Mouse (Mus musculus) midbrain, embryonic 10.5 days (tissue): ENCODE data around the gene Enkd1. TPM values are rescaled to one million over a fixed set of nuclear protein-coding genes. Genes with fewer than 3 reads are reported as not detected.

Source experiments
- DNase-seq: peaks from one replicate; pipeline ENCODE4 v3.0.0-alpha.2; 2017; ENCODE audit warnings: low spot score
- H3K27ac ChIP-seq: fragments of 300-500 bp; sonication (generic); replicated peaks from 2 replicates; pipeline ENCODE4 v1.5.1; 2016; ENCODE audit warnings: mild to moderate bottlenecking
- H3K27me3 ChIP-seq: fragments of 300-500 bp; sonication (generic); 2 replicates; pipeline ENCODE4 v1.6.1; 2016; ENCODE audit warnings: low read depth, mild to moderate bottlenecking; ENCODE audit not compliant: poor library complexity, severe bottlenecking
- H3K36me3 ChIP-seq: fragments of 300-500 bp; sonication (generic); 2 replicates; pipeline ENCODE4 v1.6.1; 2016; ENCODE audit warnings: mild to moderate bottlenecking, moderate library complexity
- H3K4me1 ChIP-seq: fragments of 300-500 bp; sonication (generic); 2 replicates; pipeline ENCODE4 v1.6.1; 2016
- H3K4me3 ChIP-seq: fragments of 300-500 bp; sonication (generic); 2 replicates; pipeline ENCODE4 v1.5.1; 2016; ENCODE audit warnings: mild to moderate bottlenecking, moderate library complexity
- H3K9me3 ChIP-seq: fragments of 300-500 bp; sonication (generic); replicated peaks from 2 replicates; pipeline ENCODE4 v1.6.1; 2016; ENCODE audit warnings: mild to moderate bottlenecking
- WGBS: fragments of 180-500 bp; shearing (Covaris S2); methylation state at CpG from one replicate; pipeline ENCODE4 v1.1.7; 2016; 5-methylcytosine and 5-hydroxymethylcytosine counted together
- polyA plus RNA-seq: library from polyadenylated mRNA; unstranded; fragments of >200 nt; fragmentation: Nextera tagmentation; extraction: Ambion mirVana; gene quantifications from 2 replicates; pipeline ENCODE4 v1.2.1, GENCODE M21; 2016

Enkd1 gene
- polyA plus RNA-seq, 1 experiment from 2014 or later, result 52.7 TPM

- WGBS, result 65% methylated on average over 8 of the region's 8 CpGs
Observed at GRCm38 (mm10) chr8:105687512-105687911, 20.5 kb downstream of the Enkd1 start.

GRCm38 (mm10) chr8:105686551-105686950, 21.5 kb downstream of the Enkd1 start:
- Histone ChIP-seq H3K4me3 (no peak overlapping the region), H3K4me1 (peaks cover 15% of the 10 kb centered on the region), H3K27me3 (no peaks in the 10 kb centered on the region), H3K9me3 (no peaks in the 10 kb centered on the region), H3K27ac (0 out of 2 replicates have a peak overlapping the region, but pooled peaks have one; percentile 1), H3K36me3 (peaks cover 30% of the 10 kb centered on the region)
- no peak for DNase-seq
- WGBS, result 72% methylated on average over 6 of the region's 6 CpGs

More at GRCm38 (mm10) chr8:105687512-105687911, 20.5 kb downstream of the Enkd1 start:
- Histone ChIP-seq H3K27me3 (no peaks in the 10 kb centered on the region), H3K4me3 (no peak overlapping the region), H3K9me3 (peaks cover 3% of the 10 kb centered on the region; the same call in 1 of the 2 replicates), H3K27ac (no peak overlapping the region), H3K36me3 (peaks cover 23% of the 10 kb centered on the region), H3K4me1 (peaks cover 15% of the 10 kb centered on the region)
- no peak for DNase-seq

GRCm38 (mm10) chr8:105685796-105686308, 22.2 kb downstream of the Enkd1 start, which contains the start of gene Carmil2:
Carmil2 (plus strand) TSS chr8:105686274.
- peaks cover 15% of the 10 kb centered on the region for H3K4me1 ChIP-seq
- H3K27me3 ChIP-seq, result no peaks in the 10 kb centered on the region
- peak within 1 kb of the TSS; percentile 23; the same call in 1 of the 2 replicates for H3K4me3 ChIP-seq
- 14% methylated on average over 26 of the region's 26 CpGs for WGBS
- H3K36me3 ChIP-seq, result peaks cover 37% of the 10 kb centered on the region
- peak; percentile 55 for DNase-seq
- H3K9me3 ChIP-seq, result no peaks in the 10 kb centered on the region
- 0 out of 2 replicates have a peak within 1 kb of the TSS, but pooled peaks have one; percentile 1 for H3K27ac ChIP-seq

GRCm38 (mm10) chr8:105685325-105685724, 22.7 kb downstream of the Enkd1 start:
- no peaks in the 10 kb centered on the region for H3K27me3 ChIP-seq
- DNase-seq, result no peak
- 79% methylated on average over 7 of the region's 7 CpGs for WGBS

GRCm38 (mm10) chr8:105677891-105678290, 30.1 kb downstream of the Enkd1 start:
- H3K9me3 ChIP-seq, result no peaks in the 10 kb centered on the region
- no peak for DNase-seq
- no peak overlapping the region for H3K4me3 ChIP-seq
- H3K27me3 ChIP-seq, result no peaks in the 10 kb centered on the region
- 88% methylated on average over 1 of the region's 1 CpGs for WGBS
- peaks cover 98% of the 10 kb centered on the region for H3K36me3 ChIP-seq
- H3K4me1 ChIP-seq, result no peaks in the 10 kb centered on the region
- H3K27ac ChIP-seq, result no peak overlapping the region

More at GRCm38 (mm10) chr8:105685325-105685724, 22.7 kb downstream of the Enkd1 start:
- H3K9me3 ChIP-seq, result no peaks in the 10 kb centered on the region
- H3K4me1 ChIP-seq, result peaks cover 15% of the 10 kb centered on the region
- no peak overlapping the region for H3K4me3 ChIP-seq
- H3K36me3 ChIP-seq, result peaks cover 42% of the 10 kb centered on the region
- H3K27ac ChIP-seq, result no peak overlapping the region

- H3K9me3 ChIP-seq, result no peaks in the 10 kb centered on the region
- no peak overlapping the region for H3K27ac ChIP-seq
- no peaks in the 10 kb centered on the region for H3K4me1 ChIP-seq
- 86% methylated on average over 3 of the region's 3 CpGs for WGBS
- no peak overlapping the region for H3K4me3 ChIP-seq
- peaks cover 52% of the 10 kb centered on the region for H3K36me3 ChIP-seq
- DNase-seq, result no peak
- no peaks in the 10 kb centered on the region for H3K27me3 ChIP-seq
Observed at GRCm38 (mm10) chr8:105661167-105661566, 46.8 kb downstream of the Enkd1 start.

- Histone ChIP-seq H3K9me3 (no peaks in the 10 kb centered on the region), H3K36me3 (peaks cover 51% of the 10 kb centered on the region), H3K4me3 (no peak overlapping the region), H3K27ac (no peak overlapping the region), H3K4me1 (no peaks in the 10 kb centered on the region), H3K27me3 (no peaks in the 10 kb centered on the region)
- no peak for DNase-seq
Observed at GRCm38 (mm10) chr8:105657641-105658040, 50.4 kb downstream of the Enkd1 start.

Other genes with a start within 250 kb of the Enkd1 start
- gene Tppp3, start 236.7 kb downstream of the Enkd1 start, polyA plus RNA-seq, result 94.4 and 100.0 TPM in 2 replicates
- 18.6 and 24.0 TPM in 2 replicates for gene Zdhhc1, start 211.3 kb downstream of the Enkd1 start, polyA plus RNA-seq
- gene Hsd11b2, start 189.5 kb downstream of the Enkd1 start, polyA plus RNA-seq, result 28.8 and 30.2 TPM in 2 replicates
- gene Atp6v0d1, start 142.2 kb downstream of the Enkd1 start, polyA plus RNA-seq, result 85.4 and 101 TPM in 2 replicates
- 15.9 and 20.0 TPM in 2 replicates for gene Ripor1, start 103.0 kb downstream of the Enkd1 start, polyA plus RNA-seq
- 137 TPM in 2 replicates for gene Ctcf, start 71.6 kb downstream of the Enkd1 start, polyA plus RNA-seq
- 0.29 and 0.62 TPM in 2 replicates for gene Agrp, start 70.8 kb downstream of the Enkd1 start, polyA plus RNA-seq
- gene Carmil2, start 21.9 kb downstream of the Enkd1 start, polyA plus RNA-seq, result 2.0 and 3.5 TPM in 2 replicates
- 76.5 and 89.9 TPM in 2 replicates for gene Acd, start 7.1 kb downstream of the Enkd1 start, polyA plus RNA-seq
- 25.9 and 28.2 TPM in 2 replicates for gene Pard6a, start 7.1 kb downstream of the Enkd1 start, polyA plus RNA-seq
- not detected in 2 replicates for gene 4933405L10Rik, start 555 bp downstream of the Enkd1 start, polyA plus RNA-seq
- gene Gfod2, start 50.5 kb upstream of the Enkd1 start, polyA plus RNA-seq, result 35.0 and 39.5 TPM in 2 replicates
- 9.6 and 11.4 TPM in 2 replicates for gene Ranbp10, start 119.1 kb upstream of the Enkd1 start, polyA plus RNA-seq
- gene Tsnaxip1, start 119.5 kb upstream of the Enkd1 start, polyA plus RNA-seq, result 0.22 and 0.23 TPM in 2 replicates
- gene Cenpt, start 145.1 kb upstream of the Enkd1 start, polyA plus RNA-seq, result 55.7 and 62.6 TPM in 2 replicates
- gene Thap11, start 146.9 kb upstream of the Enkd1 start, polyA plus RNA-seq, result 82.2 and 88.1 TPM in 2 replicates
- 375 and 418 TPM in 2 replicates for gene Nutf2, start 152.4 kb upstream of the Enkd1 start, polyA plus RNA-seq
- 74.0 and 81.5 TPM in 2 replicates for gene Edc4, start 172.7 kb upstream of the Enkd1 start, polyA plus RNA-seq
- gene Nrn1l, start 185.4 kb upstream of the Enkd1 start, polyA plus RNA-seq, result 0.39 and 0.54 TPM in 2 replicates
- 29.9 and 32.2 TPM in 2 replicates for gene Pskh1, start 192.2 kb upstream of the Enkd1 start, polyA plus RNA-seq
- 1.3 and 1.4 TPM in 2 replicates for gene Ctrl, start 225.7 kb upstream of the Enkd1 start, polyA plus RNA-seq
- gene Psmb10, start 230.2 kb upstream of the Enkd1 start, polyA plus RNA-seq, result 29.1 TPM in 2 replicates
- 1.0 and 1.2 TPM in 2 replicates for gene Lcat, start 235.2 kb upstream of the Enkd1 start, polyA plus RNA-seq